Mouse (Mus musculus) telencephalon, adult 2 months (tissue): ENCODE measurements around the gene Rps15.
A peak's percentile ranks its signal among the peaks of the same experiment; 100 is the strongest.
"Not testable (repeated sequence)": the region's sequence is repeated elsewhere in the genome, so short reads cannot be mapped to it uniquely, and the experiment has no call there.

Experiments
- DNase-seq: peaks from one replicate; pipeline ENCODE4 v3.0.0-alpha.2; 2011; ENCODE audit warnings: low read depth, low spot score

Gene Rps15

DNA sequence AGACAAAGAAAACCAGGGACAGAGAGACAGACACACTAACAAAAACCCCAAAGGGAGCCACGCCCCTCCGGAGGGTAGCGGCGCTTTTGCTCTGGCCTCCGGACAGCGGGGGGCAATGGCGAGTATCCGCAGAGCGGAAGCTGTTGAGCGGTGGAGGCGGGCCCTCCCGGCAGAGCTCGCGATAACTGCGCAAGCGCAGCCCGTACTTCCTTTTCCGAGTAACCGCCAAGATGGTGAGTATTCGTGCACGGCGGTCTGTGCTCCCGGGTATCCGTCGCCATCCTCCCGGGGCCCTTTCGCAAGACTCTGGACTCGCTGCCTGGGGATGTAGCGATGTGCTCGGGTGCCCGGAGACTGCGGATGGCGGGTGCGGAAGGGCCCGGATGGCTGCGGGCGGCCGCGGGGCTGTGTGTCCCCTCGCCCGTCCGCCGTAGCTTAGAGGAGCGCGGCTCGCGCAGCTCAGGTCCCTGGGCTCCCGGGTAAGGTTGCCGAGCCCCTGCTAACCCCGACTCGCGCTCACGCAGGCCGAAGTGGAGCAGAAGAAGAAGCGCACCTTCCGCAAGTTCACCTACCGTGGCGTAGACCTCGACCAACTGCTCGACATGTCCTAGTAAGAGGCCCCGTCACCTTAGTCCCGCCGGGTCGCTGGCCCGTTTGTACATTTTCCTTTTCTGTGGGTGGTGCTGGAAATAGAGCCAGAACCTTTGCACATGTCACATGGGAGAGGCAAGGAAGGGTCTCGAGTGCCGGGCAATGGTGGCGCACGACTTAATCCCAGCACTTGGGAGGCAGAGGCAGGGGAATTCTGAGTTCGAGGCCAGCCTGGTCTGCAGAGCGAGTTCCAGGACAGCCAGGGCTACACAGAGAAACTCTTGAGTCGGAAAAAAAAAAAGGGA is at the start of gene Rps15:
TSS of gene Rps15 (plus strand) at position 203 of the 896 bp plus-strand sequence.
- peak; percentile 91 for DNase-seq

DNA sequence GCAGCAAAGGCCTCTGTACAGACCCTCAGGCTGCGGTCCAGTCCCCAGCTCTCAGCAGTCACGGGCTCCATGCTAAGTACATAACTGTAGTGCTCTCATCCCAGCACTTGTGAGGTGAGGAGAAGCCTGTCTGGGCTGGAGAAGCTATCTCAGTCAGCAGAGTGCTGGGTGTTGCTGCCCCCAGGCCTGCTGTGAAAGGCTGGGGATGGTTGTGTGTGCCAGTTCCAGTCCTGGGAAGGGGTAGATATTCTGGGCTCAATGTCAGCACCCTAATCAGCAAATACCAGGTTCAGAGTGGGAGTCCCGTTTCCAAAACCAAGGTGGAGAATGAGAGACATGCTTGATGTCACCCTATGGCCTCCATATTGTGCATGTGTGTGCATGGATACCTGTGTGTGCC is 49.6 kb upstream of the Rps15 start:
- DNase-seq: no peak

DNA sequence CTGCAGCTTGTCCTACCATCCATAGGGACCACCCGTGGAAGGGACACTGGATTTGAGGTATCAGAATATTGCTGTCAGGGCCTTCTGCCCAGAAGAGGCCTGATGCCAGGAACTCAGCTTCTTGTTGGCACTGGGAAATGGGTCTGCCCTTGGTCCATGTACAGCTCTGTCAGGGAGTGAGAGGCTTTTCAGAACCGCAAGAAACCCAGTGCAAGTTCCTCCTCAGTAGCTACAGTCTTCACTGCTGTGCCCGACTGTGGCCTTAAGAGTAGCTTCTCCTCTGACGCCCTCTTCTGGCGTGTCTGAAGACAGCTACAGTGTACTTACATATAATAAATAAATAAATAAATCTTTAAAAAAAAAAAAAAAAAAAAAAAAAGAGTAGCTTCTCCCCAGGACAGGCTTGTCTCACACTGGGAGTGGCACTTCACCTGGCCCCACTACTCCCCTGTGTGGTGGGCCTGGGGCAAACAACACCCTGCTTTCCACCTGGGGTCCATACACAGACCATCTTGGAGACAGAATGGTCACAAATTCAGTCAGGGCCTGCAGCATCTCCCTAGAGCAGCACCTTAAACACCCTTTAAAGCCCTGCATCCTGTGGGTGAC is 47.4 kb upstream of the Rps15 start:
- peak; percentile 68 for DNase-seq

DNA sequence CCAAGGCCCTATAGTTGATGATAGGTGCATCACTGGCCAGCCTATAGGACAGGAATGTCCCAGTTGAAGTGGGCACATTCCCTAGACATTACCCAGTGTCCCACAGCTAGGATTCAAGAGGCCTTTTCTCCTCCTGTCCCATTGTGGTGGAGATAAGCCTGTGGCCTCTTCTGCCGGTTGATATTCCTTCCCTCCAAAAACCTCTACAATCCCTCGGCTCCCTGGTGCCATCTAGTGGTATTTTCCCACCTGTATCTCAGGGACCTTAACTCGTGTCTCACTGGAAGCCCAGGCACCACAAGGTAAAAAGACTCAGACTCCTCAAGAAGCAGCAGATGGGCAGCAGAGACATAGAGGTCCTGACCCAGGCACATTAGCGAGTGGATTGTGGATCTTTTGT is 46.7 kb upstream of the Rps15 start:
- peak; percentile 62 for DNase-seq

DNA sequence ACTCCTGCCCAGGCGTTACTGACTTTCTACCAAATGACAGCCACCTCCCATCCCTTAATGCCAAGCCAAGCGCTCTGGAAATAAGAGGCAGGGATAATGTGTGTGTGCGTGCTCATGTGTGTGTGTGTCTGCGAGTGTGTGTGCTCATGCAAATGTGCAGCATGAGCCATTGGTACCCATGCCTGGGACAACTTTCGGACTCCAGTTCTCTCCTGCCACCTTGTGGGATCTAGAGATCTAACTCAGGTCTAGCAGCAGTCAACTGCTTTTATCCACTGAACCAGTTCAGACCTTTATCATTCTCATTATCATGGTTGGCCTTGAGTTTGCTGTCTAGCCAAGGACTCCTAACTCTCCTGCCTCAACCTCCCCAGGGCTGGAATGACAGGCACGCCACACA is 44.4 kb upstream of the Rps15 start:
- DNase-seq: no peak

DNA sequence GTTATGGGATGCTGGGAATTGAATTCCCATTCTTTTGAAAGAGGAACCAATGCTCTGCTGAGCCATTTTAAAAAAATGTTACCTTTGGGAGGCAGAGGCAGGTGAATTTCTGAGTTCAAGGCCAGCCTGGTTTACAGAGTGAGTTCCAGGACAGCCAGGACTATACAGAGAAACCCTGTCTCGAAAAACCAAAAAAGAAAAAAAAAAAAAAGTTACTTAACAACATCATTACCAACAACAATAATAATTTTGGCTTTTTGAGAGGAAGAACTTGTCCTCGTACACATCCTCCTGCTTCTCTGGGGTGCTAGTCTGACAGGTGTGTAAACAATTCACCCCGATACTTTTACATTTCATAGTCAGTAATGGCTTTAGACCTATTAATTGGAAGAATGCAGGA is 43.8 kb upstream of the Rps15 start:
- not testable (repeated sequence) for DNase-seq

DNA sequence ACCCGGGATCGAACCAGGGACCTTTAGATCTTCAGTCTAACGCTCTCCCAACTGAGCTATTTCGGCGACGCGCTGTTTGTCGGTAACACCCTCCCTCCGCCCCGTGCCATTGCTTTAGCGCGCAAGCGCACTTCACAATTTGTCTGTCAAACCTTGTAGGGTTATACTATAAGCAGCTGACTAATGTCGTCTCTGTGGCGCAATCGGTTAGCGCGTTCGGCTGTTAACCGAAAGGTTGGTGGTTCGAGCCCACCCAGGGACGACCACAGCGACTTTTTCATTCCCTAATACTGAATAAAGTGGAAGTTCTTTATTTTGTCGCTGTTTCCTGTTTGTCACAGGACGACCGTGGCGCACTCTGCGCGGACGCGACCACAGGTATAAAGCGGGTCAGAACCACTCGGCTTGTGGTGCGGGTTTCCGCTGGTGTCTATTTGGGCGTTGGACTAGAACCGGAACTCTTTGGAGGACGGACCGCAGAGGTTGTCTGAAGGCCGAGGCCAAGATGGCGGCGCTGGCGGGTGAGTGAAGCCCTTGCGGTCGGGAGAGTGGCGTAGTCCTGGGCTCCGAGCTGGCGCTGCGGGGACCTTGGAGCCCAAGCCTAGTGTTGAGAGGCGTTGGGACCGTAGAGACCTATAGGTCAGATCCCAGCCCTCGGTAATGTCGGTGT is 43.1 kb upstream of the Rps15 start, which contains the start of gene Ndufs7:
TSS of gene Ndufs7 (plus strand) at position 151 of the 670 bp plus-strand sequence.
- DNase-seq: peak; percentile 94

DNA sequence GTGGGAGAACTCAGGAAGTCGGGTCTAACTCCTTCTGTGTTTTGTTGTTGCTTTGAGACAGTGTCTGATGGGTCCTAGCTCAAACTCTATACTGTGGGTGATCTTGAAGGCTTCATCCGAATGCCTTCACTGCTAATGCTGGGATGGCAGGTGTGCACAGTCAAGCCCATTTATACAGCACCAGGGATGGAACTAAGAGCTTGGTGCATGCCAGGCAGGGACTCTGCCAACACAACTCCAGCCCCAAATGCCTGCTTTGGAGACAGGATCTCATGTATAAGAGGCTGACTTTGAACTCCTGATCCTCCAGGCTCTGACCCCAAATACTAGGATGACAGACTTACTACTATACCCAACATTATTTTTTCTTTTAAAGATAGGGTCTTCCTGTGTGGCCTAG is 42.2 kb upstream of the Rps15 start:
- no peak for DNase-seq

DNA sequence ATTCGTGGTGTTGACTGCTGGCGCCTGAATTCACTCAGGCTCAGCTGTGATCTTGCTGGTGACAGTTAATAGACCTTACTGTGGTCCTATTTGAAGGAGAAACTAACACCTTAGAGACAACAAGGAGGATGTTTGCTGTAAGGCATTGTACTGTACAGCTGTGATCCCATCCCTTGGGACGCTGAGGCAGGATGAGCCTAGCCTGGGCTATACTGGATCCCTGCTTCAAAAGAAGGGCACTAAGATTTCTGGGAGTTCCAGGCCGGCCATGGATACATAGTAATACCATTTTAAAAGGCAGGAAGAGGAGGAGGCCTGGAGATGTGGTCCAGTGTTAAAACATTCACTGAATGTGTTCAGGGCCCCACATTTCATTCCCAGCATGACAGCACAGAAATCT is 41.7 kb upstream of the Rps15 start:
- DNase-seq: no peak

DNA sequence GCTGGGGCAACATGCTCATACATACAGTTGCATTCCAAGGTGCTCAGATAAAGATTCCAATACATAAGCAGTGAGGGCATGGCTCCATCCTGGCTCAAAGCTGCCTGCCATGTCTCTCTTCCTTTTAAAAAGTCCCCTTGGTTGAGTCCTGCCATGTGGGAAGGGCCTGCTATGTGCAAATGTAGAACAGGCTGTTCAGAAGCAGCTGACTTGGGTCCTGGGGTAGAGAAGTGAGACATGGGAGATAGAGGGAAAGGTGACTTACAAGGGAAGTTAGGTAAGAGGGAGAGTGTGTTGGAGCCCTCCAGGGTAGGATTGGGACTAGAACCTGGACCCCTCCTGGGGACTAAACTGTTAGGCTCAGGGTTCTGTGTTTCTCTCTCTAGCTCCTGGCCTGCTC is 40.2 kb upstream of the Rps15 start:
- DNase-seq: no peak

DNA sequence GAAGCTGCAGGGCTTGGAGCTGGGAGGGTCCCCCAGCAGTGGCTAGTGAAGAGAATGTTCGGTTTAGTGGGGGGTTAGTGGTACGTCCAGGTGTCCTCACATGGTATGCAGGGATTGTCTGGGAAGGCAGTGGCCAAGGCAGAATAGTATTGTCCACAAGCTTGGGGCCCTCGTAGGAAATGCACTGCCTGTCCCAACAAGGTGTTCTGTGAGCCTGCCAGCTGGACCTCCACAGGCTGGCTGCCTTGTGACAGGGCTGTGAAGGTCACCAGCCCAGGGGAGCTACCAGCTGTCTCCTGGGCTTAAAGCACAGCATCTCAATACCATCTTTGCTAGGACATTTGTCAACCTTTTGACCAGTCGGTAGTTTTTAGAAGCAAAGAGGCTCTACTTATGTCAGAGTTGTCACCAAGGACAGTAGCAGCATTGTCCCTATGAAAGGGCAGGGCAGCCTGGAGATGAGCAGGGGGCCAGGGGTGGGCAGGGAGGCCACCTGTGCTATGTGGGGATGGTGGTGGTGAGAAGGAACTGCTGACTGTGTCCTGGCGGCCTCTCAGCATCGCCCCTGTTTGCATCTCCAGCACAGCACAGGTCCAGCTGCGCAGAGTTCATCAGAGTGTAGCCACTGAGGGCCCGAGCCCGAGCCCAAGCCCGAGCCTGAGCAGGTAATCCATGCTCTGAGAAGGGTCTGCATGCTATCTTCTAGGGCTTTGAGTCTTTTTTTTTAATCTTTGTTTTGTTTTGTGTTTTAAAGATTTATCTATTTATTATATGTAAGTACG is 39.6 kb upstream of the Rps15 start:
- DNase-seq: no peak

DNA sequence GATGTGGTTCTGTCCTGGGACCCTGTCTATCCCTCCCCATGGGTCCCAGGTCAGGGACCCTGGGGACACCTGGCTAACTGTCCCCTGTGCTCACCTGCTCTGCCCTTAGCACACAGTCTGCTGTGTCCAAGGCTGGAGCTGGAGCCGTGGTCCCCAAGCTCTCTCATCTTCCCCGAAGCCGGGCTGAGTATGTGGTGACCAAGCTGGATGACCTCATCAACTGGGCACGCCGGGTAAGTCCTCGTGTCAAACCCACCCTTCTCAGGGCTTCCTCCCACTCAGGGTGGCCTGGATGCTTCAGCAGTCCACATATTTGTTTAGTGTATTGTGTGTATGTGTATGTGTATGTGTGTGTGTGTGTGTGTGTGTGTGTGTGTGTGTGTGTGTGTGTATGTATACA is 38.7 kb upstream of the Rps15 start:
- no peak for DNase-seq

DNA sequence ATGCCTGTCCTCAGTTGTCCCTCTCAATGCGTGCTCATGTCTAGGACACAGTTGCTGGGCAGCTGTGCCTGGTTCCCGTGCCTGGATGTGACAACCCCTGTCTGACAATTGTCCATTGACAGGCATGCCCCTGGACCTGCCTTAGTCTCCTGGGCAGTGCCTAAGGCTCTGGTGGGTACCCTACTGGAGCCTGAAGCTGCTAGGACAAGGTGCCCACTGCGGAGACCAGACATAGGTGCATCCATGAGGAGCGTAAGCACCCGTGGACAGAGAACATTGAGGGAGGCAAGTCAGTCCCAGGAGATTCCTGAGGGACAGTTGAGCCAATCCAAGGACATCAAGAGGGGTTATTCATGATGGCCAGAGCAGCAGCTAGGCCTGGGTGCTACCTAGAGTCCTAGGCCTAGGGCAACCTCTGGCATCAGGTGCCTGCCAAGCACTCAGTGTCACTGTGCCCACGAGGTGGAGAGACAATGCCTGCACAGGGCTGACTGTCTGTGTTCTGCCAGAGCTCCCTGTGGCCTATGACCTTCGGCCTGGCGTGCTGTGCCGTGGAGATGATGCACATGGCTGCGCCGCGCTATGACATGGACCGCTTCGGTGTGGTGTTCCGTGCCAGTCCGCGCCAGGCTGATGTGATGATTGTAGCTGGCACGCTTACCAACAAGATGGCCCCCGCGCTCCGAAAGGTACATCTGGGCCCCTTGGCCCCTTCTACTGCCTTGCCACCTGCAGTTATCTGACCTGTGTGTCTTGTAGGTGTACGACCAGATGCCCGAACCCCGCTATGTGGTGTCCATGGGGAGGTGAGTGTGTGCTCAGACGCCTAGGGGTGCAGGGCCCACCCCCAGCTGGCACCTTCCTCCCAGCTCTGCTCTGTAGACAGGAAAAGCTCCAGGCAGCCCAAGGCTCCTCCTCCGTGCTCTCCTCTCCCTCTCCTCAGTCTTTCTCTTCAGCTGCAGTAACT is 37.6 kb upstream of the Rps15 start:
- DNase-seq: no peak

DNA sequence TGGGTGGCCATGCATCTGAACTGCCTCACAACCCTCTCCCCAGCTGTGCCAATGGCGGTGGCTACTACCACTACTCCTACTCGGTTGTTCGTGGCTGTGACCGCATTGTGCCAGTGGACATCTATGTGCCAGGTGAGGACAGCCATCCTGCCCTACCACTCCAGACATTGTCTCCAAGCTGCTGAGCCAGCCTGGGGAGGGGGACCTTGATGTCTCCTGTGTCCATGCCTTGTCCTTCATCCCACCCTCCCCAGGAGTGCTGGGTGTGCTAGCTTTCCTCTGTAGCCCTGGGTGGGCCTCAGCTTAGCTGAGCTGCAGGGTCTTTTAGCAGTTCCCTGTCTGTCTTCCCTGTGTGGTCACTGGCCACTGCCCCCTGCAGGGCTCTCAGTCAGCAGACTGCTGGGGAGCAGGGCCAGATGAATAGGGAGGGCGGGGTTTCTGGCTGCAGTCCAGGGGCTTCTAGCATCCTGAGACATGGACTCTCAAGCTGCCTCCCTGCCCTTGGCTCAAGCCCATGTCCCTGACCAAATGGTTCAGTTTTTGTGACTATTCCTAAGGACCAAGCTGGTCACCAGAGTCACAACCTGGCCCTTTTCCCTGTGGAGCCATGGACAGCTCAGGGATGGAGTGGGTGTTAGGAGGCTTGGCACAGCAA is 36.2 kb upstream of the Rps15 start:
- no peak for DNase-seq

DNA sequence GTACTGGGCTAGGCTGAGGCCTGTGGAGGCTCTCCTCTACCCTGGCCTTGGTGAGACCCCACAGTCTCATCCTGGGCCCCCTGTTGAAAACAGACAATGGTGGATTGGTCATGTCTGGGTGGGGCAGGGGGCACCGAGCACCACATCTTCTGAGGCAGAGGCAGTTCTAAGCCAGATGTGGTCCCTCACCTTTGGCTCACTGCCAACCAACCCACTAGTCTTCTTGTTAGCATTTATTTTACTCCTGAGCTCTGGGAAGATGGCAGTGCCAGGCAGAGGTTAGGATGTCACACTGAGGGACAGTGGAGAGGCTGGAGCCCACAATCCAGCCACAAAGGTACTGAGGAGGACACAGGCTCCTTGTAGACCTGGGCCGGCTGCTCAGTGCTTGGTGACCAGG is 34.3 kb upstream of the Rps15 start:
- no peak for DNase-seq

DNA sequence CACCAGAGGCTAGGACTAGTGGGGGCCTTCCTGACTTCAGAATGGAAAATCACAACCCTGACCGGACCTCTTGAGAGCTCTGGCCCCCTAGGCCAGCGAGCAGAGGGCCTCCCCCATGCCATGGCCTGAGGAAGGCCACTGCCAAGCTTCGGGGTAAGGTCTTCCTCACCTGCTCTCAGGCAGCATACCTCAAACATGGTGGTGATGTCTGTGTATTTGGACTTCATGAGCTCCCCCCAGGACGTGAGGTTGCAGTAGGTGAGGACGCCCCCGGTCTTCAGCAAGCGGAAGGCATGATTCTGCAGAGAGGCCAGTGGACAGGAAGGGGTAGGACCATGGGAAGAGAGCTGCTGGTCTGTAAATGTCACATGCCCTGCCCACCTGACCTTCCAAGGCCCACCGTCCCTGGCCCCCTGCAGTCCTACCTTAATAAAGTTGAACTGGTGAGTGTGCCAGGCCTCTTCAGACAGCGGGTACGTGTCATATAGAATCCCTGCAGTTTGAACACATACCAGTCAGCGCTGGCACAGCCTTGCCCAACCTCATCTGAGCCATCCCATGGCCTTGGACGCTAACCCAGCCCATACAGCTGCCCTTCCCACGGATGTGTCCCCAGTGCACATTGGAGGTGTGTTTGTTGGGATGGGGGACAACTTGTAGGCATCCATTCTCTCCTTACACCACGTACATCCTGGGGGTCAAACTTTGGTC is 33.3 kb upstream of the Rps15 start:
- DNase-seq: no peak

DNA sequence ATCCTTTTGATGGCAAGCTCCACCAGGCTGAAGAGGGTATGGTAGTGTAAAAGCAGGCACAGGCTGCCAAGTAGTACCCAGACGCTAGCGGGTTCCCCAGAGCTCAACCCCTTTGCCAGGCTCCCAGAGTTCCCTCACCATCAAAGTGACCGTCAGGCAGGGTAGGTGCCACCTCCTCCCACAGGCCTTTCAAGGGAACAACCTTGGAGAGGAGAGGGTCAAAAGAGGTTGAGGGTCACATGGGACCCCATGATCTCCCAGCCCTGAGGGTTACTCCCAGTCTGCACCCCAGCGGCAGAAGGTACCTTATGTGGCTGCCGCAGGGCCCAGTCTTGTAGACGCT is 32.8 kb upstream of the Rps15 start:
- no peak for DNase-seq

DNA sequence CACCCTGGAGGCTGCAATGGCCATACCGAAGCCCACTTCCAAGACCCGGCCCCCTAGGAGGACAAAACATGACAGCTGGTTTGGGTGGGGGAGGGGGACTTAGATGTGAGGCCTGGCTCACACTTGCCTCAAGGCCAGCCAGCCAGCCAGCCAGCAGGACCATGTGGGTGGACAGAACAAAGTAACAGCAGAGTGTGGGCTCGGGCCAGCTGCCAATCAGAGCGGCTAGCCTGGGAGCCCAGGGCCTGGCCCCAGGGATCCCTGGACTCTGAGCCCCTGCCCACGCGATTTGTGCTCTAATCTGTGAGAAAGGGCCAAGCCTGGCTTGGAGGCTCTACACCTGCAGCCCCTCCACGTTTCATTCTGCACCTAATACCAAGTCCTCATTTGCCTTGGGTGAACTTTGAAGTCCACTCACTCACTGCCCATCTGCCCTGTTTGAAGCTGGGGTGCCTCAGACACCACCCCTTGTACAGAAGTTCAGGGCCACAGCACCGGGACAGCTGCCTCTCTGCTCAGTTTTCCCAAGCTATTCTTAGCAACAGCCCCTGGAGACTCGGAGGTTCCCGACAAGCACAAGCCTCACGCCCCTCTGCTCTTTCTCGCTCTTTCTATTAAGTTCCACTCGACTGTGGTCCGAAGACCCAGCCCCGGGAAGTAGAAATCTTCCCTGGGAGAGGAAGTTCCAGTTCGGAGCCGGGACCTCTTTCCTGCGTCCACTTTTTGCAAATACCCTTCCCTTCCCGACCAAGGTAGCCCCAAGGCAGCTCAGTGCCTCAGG is 32.2 kb upstream of the Rps15 start:
- DNase-seq: no peak
